Mouse (Mus musculus): ENCODE results near the gene Fmod. TPM values are rescaled to one million over a fixed set of nuclear protein-coding genes. Genes with fewer than 3 reads are reported as not detected.

Fmod gene
- polyA plus RNA-seq, 1 experiment from 2014 or later, result 44.2 TPM

- Histone ChIP-seq H3K4me2 (ENCODE audit: low read depth, low read length) (no peak overlapping the region), H3K36me3 (ENCODE audit: control insufficient read depth, insufficient read depth, low read length) (peaks cover 16% of the 10 kb centered on the region; the same call in 1 of the 2 replicates), H3K4me1 (ENCODE audit: control insufficient read depth, insufficient read depth, low read length) (peaks cover 41% of the 10 kb centered on the region), H3K27me3 (replicated peaks; ENCODE audit: control insufficient read depth, insufficient read depth, low read length) (no peaks in the 10 kb centered on the region), H3K9ac (ENCODE audit: low read depth, low read length) (no peak overlapping the region), H3K4me3 (ENCODE audit: low read depth, low read length) (no peak overlapping the region), H3K9me3 (ENCODE audit: control insufficient read depth, low read length) (no peaks in the 10 kb centered on the region), H3K27ac (replicated peaks; ENCODE audit: low read depth, low read length) (no peak overlapping the region)
- no peak for ATAC-seq (ENCODE audit: low read depth)
- 85% methylated on average over 10 of the region's 10 CpGs for WGBS
- DNase-seq (ENCODE audit: low spot score), result no peak
Observed at GRCm38 (mm10) chr1:134074606-134075005, 37.6 kb downstream of the Fmod start.

GRCm38 (mm10) chr1:134075532-134075931 is 38.5 kb downstream of the Fmod start:
- 86% methylated on average over 8 of the region's 8 CpGs for WGBS
- ATAC-seq (ENCODE audit: low read depth), result no peak
- H3K9ac ChIP-seq (ENCODE audit: low read depth, low read length), result 0 out of 2 replicates have a peak overlapping the region, but pooled peaks have one; percentile 34
- no peaks in the 10 kb centered on the region for H3K27me3 ChIP-seq (replicated peaks; ENCODE audit: control insufficient read depth, insufficient read depth, low read length)
- H3K4me1 ChIP-seq (ENCODE audit: control insufficient read depth, insufficient read depth, low read length), result peaks cover 41% of the 10 kb centered on the region
- no peaks in the 10 kb centered on the region for H3K9me3 ChIP-seq (ENCODE audit: control insufficient read depth, low read length)
- H3K36me3 ChIP-seq (ENCODE audit: control insufficient read depth, insufficient read depth, low read length), result peaks cover 16% of the 10 kb centered on the region; the same call in 1 of the 2 replicates
- DNase-seq (ENCODE audit: low spot score), result no peak
- H3K27ac ChIP-seq (replicated peaks; ENCODE audit: low read depth, low read length), result no peak overlapping the region
- peak overlapping the region; percentile 83; the same call in 1 of the 2 replicates for H3K4me2 ChIP-seq (ENCODE audit: low read depth, low read length)
- no peak overlapping the region for H3K4me3 ChIP-seq (ENCODE audit: low read depth, low read length)

GRCm38 (mm10) chr1:134076789-134077188 is 39.7 kb downstream of the Fmod start:
- ATAC-seq (ENCODE audit: low read depth), result no peak
- WGBS, result 56% methylated on average over 2 of the region's 2 CpGs
- H3K9ac ChIP-seq (ENCODE audit: low read depth, low read length), result peak overlapping the region; percentile 15; the same call in 1 of the 2 replicates

GRCm38 (mm10) chr1:134077389-134078060 is 40.5 kb downstream of the Fmod start:
- Histone ChIP-seq H3K9ac (ENCODE audit: low read depth, low read length) (peak overlapping the region; percentile 84), H3K36me3 (ENCODE audit: control insufficient read depth, insufficient read depth, low read length) (peaks cover 16% of the 10 kb centered on the region; the same call in 1 of the 2 replicates), H3K4me1 (ENCODE audit: control insufficient read depth, insufficient read depth, low read length) (peaks cover 30% of the 10 kb centered on the region), H3K27ac (replicated peaks; ENCODE audit: low read depth, low read length) (peak overlapping the region; percentile 66; the same call in 1 of the 2 replicates), H3K9me3 (ENCODE audit: control insufficient read depth, low read length) (no peaks in the 10 kb centered on the region), H3K4me3 (ENCODE audit: low read depth, low read length) (peak overlapping the region; percentile 63), H3K4me2 (ENCODE audit: low read depth, low read length) (peak overlapping the region; percentile 83), H3K27me3 (replicated peaks; ENCODE audit: control insufficient read depth, insufficient read depth, low read length) (no peaks in the 10 kb centered on the region)
- no peak for DNase-seq (ENCODE audit: low spot score)
- ATAC-seq (ENCODE audit: low read depth), result no peak
- 50% methylated on average over 14 of the region's 14 CpGs for WGBS

More at GRCm38 (mm10) chr1:134076789-134077188, 39.7 kb downstream of the Fmod start:
- Histone ChIP-seq H3K4me3 (ENCODE audit: low read depth, low read length) (peak overlapping the region; percentile 63), H3K27ac (replicated peaks; ENCODE audit: low read depth, low read length) (no peak overlapping the region), H3K4me2 (ENCODE audit: low read depth, low read length) (peak overlapping the region; percentile 83), H3K36me3 (ENCODE audit: control insufficient read depth, insufficient read depth, low read length) (peaks cover 16% of the 10 kb centered on the region; the same call in 1 of the 2 replicates), H3K4me1 (ENCODE audit: control insufficient read depth, insufficient read depth, low read length) (peaks cover 29% of the 10 kb centered on the region), H3K27me3 (replicated peaks; ENCODE audit: control insufficient read depth, insufficient read depth, low read length) (no peaks in the 10 kb centered on the region), H3K9me3 (ENCODE audit: control insufficient read depth, low read length) (no peaks in the 10 kb centered on the region)
- no peak for DNase-seq (ENCODE audit: low spot score)

GRCm38 (mm10) chr1:134078061-134078795 is 41.2 kb downstream of the Fmod start:
- Histone ChIP-seq H3K36me3 (ENCODE audit: control insufficient read depth, insufficient read depth, low read length) (peaks cover 16% of the 10 kb centered on the region; the same call in 1 of the 2 replicates), H3K4me1 (ENCODE audit: control insufficient read depth, insufficient read depth, low read length) (peaks cover 37% of the 10 kb centered on the region), H3K9ac (ENCODE audit: low read depth, low read length) (peak overlapping the region; percentile 84), H3K4me2 (ENCODE audit: low read depth, low read length) (peak overlapping the region; percentile 83), H3K27me3 (replicated peaks; ENCODE audit: control insufficient read depth, insufficient read depth, low read length) (no peaks in the 10 kb centered on the region), H3K27ac (replicated peaks; ENCODE audit: low read depth, low read length) (peak overlapping the region; percentile 66), H3K9me3 (ENCODE audit: control insufficient read depth, low read length) (no peaks in the 10 kb centered on the region), H3K4me3 (ENCODE audit: low read depth, low read length) (peak overlapping the region; percentile 63)
- ATAC-seq (ENCODE audit: low read depth), result peak; percentile 4; the same call in 1 of the 2 replicates
- DNase-seq (ENCODE audit: low spot score), result no peak
- WGBS, result 15% methylated on average over 19 of the region's 19 CpGs

- H3K36me3 ChIP-seq (ENCODE audit: control insufficient read depth, insufficient read depth, low read length), result peaks cover 16% of the 10 kb centered on the region; the same call in 1 of the 2 replicates
- H3K4me2 ChIP-seq (ENCODE audit: low read depth, low read length), result peak within 1 kb of the TSS; percentile 83
- DNase-seq (ENCODE audit: low spot score), result peak; percentile 97
- peaks cover 38% of the 10 kb centered on the region for H3K4me1 ChIP-seq (ENCODE audit: control insufficient read depth, insufficient read depth, low read length)
- no peaks in the 10 kb centered on the region for H3K27me3 ChIP-seq (replicated peaks; ENCODE audit: control insufficient read depth, insufficient read depth, low read length)
- peak within 1 kb of the TSS; percentile 63 for H3K4me3 ChIP-seq (ENCODE audit: low read depth, low read length)
- no peaks in the 10 kb centered on the region for H3K9me3 ChIP-seq (ENCODE audit: control insufficient read depth, low read length)
- WGBS, result 0% methylated on average over 38 of the region's 62 CpGs
- peak; percentile 95 for ATAC-seq (ENCODE audit: low read depth)
- H3K27ac ChIP-seq (replicated peaks; ENCODE audit: low read depth, low read length), result peak within 1 kb of the TSS; percentile 87
- peak within 1 kb of the TSS; percentile 84 for H3K9ac ChIP-seq (ENCODE audit: low read depth, low read length)
Observed at GRCm38 (mm10) chr1:134078802-134079476, 41.9 kb downstream of the Fmod start, which contains the start of gene Btg2. Gene Btg2 (minus strand): TSS chr1:134079120.

- peak; percentile 86 for DNase-seq (ENCODE audit: low spot score)
- H3K4me3 ChIP-seq (ENCODE audit: low read depth, low read length), result peak overlapping the region; percentile 63
- H3K27me3 ChIP-seq (replicated peaks; ENCODE audit: control insufficient read depth, insufficient read depth, low read length), result no peaks in the 10 kb centered on the region
- H3K4me1 ChIP-seq (ENCODE audit: control insufficient read depth, insufficient read depth, low read length), result peaks cover 38% of the 10 kb centered on the region
- no peaks in the 10 kb centered on the region for H3K9me3 ChIP-seq (ENCODE audit: control insufficient read depth, low read length)
- H3K4me2 ChIP-seq (ENCODE audit: low read depth, low read length), result peak overlapping the region; percentile 83
- no peak for ATAC-seq (ENCODE audit: low read depth)
- peak overlapping the region; percentile 87 for H3K27ac ChIP-seq (replicated peaks; ENCODE audit: low read depth, low read length)
- H3K36me3 ChIP-seq (ENCODE audit: control insufficient read depth, insufficient read depth, low read length), result peaks cover 16% of the 10 kb centered on the region; the same call in 1 of the 2 replicates
- peak overlapping the region; percentile 84 for H3K9ac ChIP-seq (ENCODE audit: low read depth, low read length)
- 10% methylated on average over 7 of the region's 9 CpGs for WGBS
Observed at GRCm38 (mm10) chr1:134079477-134080163, 42.6 kb downstream of the Fmod start.
